Mouse (Mus musculus): Measurements from ENCODE around the gene Ccdc61.

The Ccdc61 gene

DNA sequence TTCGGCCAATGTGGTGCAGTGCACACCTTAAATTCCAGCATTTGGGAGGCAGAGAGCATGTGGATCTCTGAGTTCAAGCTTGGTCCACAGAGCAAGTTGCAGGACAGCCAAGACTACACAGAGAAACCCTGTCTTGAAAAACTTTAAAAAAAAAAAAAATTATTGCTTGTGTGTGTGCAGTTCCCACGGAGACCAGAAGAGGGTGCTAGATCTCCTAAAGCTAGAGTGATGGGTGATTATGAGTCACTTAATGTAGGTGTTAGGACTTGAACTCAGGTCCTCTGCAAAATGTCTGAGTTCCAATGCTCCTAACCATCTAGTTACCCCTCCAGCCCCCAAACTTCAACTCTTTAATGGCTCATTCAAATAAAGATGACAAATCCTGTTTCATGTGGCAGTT is 41.7 kb downstream of the Ccdc61 start:
- no peak for DNase-seq (ENCODE audit: extremely low read depth, low read depth, low spot score)

DNA sequence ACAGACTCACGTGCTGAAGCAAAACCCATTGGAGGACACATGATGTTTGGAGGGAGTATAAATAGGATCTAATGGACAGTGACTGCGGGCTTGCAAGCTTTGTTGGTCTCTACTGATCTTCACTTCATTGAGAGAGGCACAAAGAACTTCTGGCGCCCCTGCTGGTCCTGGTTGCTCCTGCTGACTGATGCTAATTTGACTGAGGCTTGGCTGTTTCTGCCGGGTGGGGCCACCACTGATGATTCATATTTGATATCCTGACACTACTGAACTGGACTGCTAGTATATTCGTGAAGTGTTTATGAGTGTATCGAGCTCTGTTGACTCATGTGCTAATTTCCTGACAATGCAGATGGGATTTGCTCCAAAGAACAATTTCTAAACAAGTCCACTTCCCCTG is 47.4 kb downstream of the Ccdc61 start:
- no peak for DNase-seq (ENCODE audit: extremely low read depth, low read depth, low spot score)

GRCm38 (mm10) chr7:18858310-18858916 is 51.8 kb downstream of the Ccdc61 start:
- DNase-seq (ENCODE audit: extremely low read depth, low read depth, low spot score), result no peak

DNA sequence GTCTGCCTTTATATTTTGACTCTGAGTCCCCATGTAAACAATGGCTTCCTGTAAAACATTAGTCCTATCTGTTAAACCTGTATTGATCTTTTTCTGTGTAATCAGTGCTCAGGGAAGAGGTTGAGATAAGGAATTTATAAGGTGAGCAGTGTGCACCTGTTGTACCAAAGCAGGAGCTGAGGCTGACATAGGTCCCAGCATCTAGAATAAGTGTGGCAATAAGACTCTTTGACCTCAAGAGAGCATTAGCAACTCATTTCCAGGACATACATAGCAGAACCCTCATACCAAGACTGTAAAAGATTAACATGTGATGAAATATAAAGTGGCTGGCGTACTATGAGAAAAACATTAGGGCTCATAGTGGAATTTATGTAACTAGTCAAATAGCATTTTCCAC is 61.8 kb downstream of the Ccdc61 start:
- no peak for DNase-seq (ENCODE audit: extremely low read depth, low read depth, low spot score)

DNA sequence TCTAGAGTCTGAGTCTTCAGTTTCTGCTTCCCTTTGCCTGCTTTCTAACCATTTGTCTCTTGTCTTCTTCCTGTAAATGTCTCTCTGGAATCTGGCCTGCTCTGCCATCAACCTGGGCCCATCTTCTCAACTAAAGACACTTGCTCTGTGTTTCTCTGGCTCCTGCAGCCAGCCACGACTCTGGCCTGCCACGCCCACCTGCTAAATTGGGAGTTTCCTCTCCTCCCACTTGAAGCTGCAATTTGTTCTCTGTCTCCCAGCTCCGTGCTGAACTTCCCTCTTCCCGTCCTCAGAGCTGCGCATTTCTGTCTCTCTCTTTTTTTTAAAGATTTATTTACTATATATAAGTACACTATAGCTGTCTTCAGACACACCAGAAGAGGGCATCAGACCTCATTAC is 65.4 kb downstream of the Ccdc61 start:
- no peak for DNase-seq (ENCODE audit: extremely low read depth, low read depth, low spot score)

GRCm38 (mm10) chr7:18841174-18841567 is 69.0 kb downstream of the Ccdc61 start:
- DNase-seq (ENCODE audit: extremely low read depth, low read depth, low spot score), result no peak

All from fat pad, adult 2 months (tissue).